Mouse (Mus musculus) limb, embryonic 14.5 days (tissue): Measurements from ENCODE around the gene Hist1h2bj. TPM values are rescaled to one million over a fixed set of nuclear protein-coding genes. Genes with fewer than 3 reads are reported as not detected.

Experiments
- ATAC-seq: fragments of 200-750 bp; cut with Nextera tagmentation; 2 replicates; pipeline ENCODE4 v1.8.0; 2017; ENCODE audit warnings: low read depth, moderate number of reproducible peaks, moderate TSS enrichment; ENCODE audit not compliant: low FRiP score
- DNase-seq: peaks from one replicate; pipeline ENCODE4 v3.0.0-alpha.2; 2015; ENCODE audit warnings: low spot score
- H3K27ac ChIP-seq: fragments of 300-500 bp; sonication (generic); replicated peaks from 2 replicates; pipeline ENCODE4 v1.5.1; 2014; ENCODE audit warnings: low read depth, mild to moderate bottlenecking, low read length, moderate library complexity, mixed read lengths
- H3K27me3 ChIP-seq: fragments of 300-500 bp; sonication (generic); 2 replicates; pipeline ENCODE4 v1.6.1; 2014; ENCODE audit warnings: low read length, mixed read lengths; ENCODE audit not compliant: control insufficient read depth, insufficient read depth
- H3K36me3 ChIP-seq: fragments of 300-500 bp; sonication (generic); 2 replicates; pipeline ENCODE4 v1.6.1; 2014; ENCODE audit warnings: mild to moderate bottlenecking, low read length, moderate library complexity, mixed read lengths; ENCODE audit not compliant: control insufficient read depth, insufficient read depth
- H3K4me1 ChIP-seq: fragments of 300-500 bp; sonication (generic); 2 replicates; pipeline ENCODE4 v1.6.1; 2014; ENCODE audit warnings: antibody characterized with exemption, low read length, mixed read lengths; ENCODE audit not compliant: control insufficient read depth, insufficient read depth
- H3K4me2 ChIP-seq: fragments of 300-500 bp; sonication (generic); replicated peaks from 2 replicates; pipeline ENCODE4 v1.6.1; 2014; ENCODE audit warnings: low read depth, mild to moderate bottlenecking, low read length, moderate library complexity; ENCODE audit not compliant: severe bottlenecking
- H3K4me3 ChIP-seq: fragments of 300-500 bp; sonication (generic); replicated peaks from 2 replicates; pipeline ENCODE4 v1.5.1; 2014; ENCODE audit warnings: low read length
- H3K9ac ChIP-seq: fragments of 300-500 bp; sonication (generic); 2 replicates; pipeline ENCODE4 v1.6.1; 2014; ENCODE audit warnings: mild to moderate bottlenecking, low read depth, low read length, moderate library complexity; ENCODE audit not compliant: severe bottlenecking
- H3K9me3 ChIP-seq: fragments of 300-500 bp; sonication (generic); 2 replicates; pipeline ENCODE4 v1.6.1; 2016; ENCODE audit warnings: low read length; ENCODE audit not compliant: control insufficient read depth
- POLR2A ChIP-seq: fragments of 200-500 bp; IDR thresholded peaks from 2 replicates; pipeline ENCODE4 v1.8.0; 2012; ENCODE audit warnings: inconsistent platforms, mild to moderate bottlenecking, moderate library complexity, borderline replicate concordance; ENCODE audit not compliant: insufficient read depth, insufficient read length; ENCODE audit errors: extremely low read depth
- WGBS: fragments of 180-500 bp; shearing (Covaris S2); extraction: QIAGEN DNeasy Blood & Tissue Kit; methylation state at CpG from one replicate; pipeline ENCODE4 v1.1.7; 2014; 5-methylcytosine and 5-hydroxymethylcytosine counted together
- polyA plus RNA-seq, 2 experiments: library from polyadenylated mRNA; depleted of rRNA in 1 of 2; stranded (reverse) in 1 of 2; unstranded in 1 of 2; fragments of >200 nt; fragmentation: Nextera tagmentation in 1 of 2; extraction: Ambion mirVana in 1 of 2; gene quantifications; 2 replicates each; pipeline versions ENCODE4 v1.2.1 to v1.2.3; 2012 to 2014

Hist1h2bj gene
- polyA plus RNA-seq, 2 experiments: 10.3 to 20.7 TPM

DNA sequence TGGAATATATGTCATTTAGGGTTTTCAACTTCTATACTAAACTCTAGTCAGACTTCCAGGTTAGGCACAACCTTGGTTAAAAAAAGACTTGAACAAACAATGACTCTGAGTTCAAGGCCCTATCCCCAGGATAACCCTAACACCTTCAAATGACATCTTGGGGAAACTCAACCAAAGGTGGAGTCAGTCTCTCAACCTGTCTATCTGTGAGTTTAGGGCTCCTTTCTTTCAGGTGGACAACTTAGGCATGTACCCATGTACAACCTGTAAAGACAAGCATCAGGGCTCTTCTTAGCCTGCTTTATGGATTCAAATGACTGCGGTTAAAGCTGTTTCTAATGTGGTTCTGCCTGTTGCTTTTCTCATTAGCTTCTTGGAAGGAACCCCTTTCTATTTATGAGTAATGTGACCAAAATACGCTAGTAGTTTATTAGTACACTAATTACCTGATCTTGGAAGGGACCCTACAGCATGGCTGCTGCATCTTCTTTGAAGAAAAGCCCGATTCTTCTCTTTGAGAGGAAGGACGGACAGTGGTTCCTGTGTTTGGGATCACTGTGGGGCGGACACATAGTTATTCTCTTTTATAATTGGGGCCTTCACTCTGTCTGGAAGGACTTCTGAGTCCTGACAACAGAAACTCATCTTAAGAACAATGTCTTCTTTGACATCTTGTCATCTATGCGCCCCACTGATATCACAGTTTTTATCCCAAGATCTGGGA is 1.6 kb downstream of the Hist1h2bj start:
- no peaks in the 10 kb centered on the region for H3K27me3 ChIP-seq
- H3K9ac ChIP-seq: no peak overlapping the region
- no peak overlapping the region for H3K27ac ChIP-seq
- DNase-seq (no peak), ATAC-seq (no peak)
- 84% methylated on average over 6 of the region's 6 CpGs for WGBS
- H3K9me3 ChIP-seq: no peaks in the 10 kb centered on the region
- H3K4me2 ChIP-seq: peak overlapping the region; percentile 44; the same call in 1 of the 2 replicates
- peak overlapping the region; percentile 30 for H3K4me3 ChIP-seq
- no peaks in the 10 kb centered on the region for H3K36me3 ChIP-seq
- H3K4me1 ChIP-seq: peaks cover 18% of the 10 kb centered on the region
- TF ChIP-seq POLR2A: no peak

DNA sequence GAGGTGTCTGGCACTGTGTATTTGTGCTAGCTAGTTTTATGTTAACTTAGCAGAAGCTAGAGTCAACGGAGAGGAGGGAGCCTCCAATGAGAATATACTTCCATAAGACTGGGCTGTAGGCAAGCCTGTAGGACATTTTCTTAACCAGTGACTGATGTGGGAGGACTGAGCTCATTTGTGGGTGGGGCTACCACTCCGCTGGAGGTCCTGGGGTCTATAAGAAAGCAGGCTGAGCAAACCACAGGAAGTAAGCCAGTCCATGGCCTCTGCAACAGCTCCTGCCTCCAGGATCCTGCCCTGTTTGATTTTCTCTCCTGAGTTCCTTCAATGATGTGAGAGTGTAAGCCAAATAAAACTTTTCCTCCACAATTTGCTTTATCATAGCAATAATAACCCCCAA is 2.3 kb downstream of the Hist1h2bj start:
- TF ChIP-seq POLR2A: no peak
- WGBS: 53% methylated on average over 2 of the region's 2 CpGs
- no peak for DNase-seq

DNA sequence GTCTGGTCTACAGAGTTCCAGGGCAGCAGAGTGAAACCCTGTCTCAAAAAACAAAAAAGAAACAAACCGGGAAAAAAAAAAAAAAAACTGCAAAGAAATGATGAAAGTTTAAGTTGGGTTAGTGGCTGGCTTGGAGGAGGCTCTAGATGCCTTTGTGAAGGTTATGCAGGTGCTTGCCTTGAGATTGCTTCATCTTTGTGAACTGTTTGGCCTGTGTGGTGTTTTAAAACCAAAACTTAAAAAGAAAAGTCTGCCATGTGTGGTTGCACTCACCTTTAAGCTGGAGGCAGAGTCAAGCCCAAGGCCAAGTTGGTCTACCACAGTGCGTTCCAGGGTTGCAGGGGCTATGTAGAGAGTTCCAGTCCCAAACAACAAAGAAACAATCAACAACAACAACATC is 6.0 kb downstream of the Hist1h2bj start:
- Histone ChIP-seq H3K9ac (no peak overlapping the region), H3K4me2 (no peak overlapping the region), H3K27ac (no peak overlapping the region), H3K27me3 (no peaks in the 10 kb centered on the region), H3K4me1 (peaks cover 9% of the 10 kb centered on the region; the same call in 1 of the 2 replicates), H3K4me3 (no peak overlapping the region), H3K36me3 (no peaks in the 10 kb centered on the region), H3K9me3 (no peaks in the 10 kb centered on the region)
- no peak for DNase-seq
- no peak for TF ChIP-seq POLR2A
- no peak for ATAC-seq
- 85% methylated on average over 2 of the region's 2 CpGs for WGBS

More for the DNA sequence above, 2.3 kb downstream of the Hist1h2bj start:
- no peak overlapping the region for H3K4me2 ChIP-seq
- no peak for ATAC-seq
- no peaks in the 10 kb centered on the region for H3K9me3 ChIP-seq
- no peak overlapping the region for H3K4me3 ChIP-seq
- no peak overlapping the region for H3K27ac ChIP-seq
- no peaks in the 10 kb centered on the region for H3K27me3 ChIP-seq
- H3K4me1 ChIP-seq: peaks cover 14% of the 10 kb centered on the region; the same call in 1 of the 2 replicates
- no peaks in the 10 kb centered on the region for H3K36me3 ChIP-seq
- H3K9ac ChIP-seq: no peak overlapping the region

DNA sequence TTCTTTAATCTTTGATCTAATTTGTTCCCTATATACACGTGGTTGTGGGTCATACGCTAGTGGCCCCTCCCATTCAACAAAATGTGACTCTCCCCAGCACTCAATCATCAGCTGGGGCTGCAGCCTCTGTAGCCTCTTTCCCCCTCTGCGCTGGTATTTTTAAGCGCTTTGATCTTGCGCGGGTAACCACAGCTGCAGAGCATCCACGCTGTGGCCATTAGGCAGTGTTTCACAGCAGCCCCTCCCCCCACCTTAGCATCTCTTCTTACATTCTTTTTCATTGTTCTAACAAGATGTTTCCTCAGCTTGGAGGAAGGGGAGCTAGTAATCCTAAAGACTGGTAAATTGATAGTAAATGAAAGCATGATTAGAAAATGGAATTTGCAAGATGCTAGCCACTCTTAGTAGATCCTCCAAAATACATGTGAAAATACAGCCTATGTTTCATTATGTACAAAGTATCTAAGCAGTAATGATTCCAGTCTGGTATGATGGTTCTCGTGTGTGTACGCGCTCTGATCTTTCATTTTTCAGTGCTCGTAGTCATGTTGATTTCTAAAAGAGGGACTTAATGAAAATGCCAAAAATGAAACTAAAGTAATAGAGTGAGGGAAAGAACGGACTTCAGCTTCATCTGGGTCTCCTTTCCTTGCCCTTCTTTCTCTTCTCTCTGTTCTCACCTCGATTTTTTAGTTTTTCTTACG is 6.9 kb downstream of the Hist1h2bj start:
- Histone ChIP-seq H3K27ac (peak overlapping the region; percentile 79), H3K27me3 (no peaks in the 10 kb centered on the region), H3K36me3 (no peaks in the 10 kb centered on the region), H3K4me1 (0 out of 2 replicates have a peak, but pooled peaks cover 3% of the 10 kb centered on the region), H3K4me2 (peak overlapping the region; percentile 59), H3K9me3 (no peaks in the 10 kb centered on the region), H3K9ac (peak overlapping the region; percentile 50), H3K4me3 (peak overlapping the region; percentile 46)
- ATAC-seq (peak; percentile 24), DNase-seq (peak; percentile 81)
- no peak for TF ChIP-seq POLR2A
- under 1% methylated on average over 14 of the region's 14 CpGs for WGBS

DNA sequence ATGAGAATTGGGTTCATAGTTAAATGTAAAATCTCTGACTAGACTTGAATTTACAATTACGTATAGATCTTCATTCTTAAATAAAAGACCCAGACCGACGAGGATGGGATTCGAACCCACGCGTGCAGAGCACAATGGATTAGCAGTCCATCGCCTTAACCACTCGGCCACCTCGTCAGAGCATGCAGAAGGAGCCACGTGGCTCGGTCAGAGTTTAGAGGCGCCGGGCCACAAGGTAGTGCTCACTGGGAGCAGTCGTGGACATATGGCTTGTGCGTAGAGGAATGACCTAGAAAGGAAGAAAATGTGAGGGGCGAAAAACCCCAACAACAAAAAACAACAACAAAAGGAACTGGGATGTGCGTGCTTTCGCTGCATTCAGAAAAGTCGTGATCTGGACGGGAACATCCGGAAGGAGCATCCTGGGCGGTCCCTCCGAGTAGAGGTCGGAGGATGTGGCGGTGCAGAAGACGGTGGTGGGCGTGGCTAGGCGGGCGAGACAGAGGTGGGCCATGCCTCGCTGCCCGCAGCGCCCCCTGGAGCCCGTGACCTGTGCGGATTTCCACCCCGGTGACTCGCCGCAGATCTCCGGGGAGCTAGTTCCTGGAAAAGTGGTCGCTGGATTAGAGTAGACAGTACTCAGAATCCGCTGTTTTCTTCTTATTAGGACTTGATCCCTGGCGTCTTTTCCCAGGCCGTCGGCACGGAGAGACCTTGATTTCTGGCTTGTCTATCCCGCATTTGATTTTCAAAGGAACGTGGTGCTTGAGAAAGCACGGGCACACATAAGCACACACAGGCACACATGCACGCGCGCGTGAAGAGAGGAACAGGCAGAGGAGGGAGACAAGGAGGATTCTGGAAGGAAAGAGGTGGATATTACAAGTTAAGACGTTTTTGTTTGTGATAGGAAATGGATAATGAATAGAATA is 7.8 kb downstream of the Hist1h2bj start:
- peak overlapping the region; percentile 46 for H3K4me3 ChIP-seq
- 0 out of 2 replicates have a peak, but pooled peaks have one; percentile 12 for TF ChIP-seq POLR2A
- peak overlapping the region; percentile 79 for H3K27ac ChIP-seq
- no peaks in the 10 kb centered on the region for H3K27me3 ChIP-seq
- H3K36me3 ChIP-seq: no peaks in the 10 kb centered on the region
- peak; percentile 93 for ATAC-seq
- H3K9ac ChIP-seq: peak overlapping the region; percentile 50
- no peaks in the 10 kb centered on the region for H3K9me3 ChIP-seq
- 0 out of 2 replicates have a peak, but pooled peaks cover 3% of the 10 kb centered on the region for H3K4me1 ChIP-seq
- WGBS: under 1% methylated on average over 52 of the region's 52 CpGs
- DNase-seq: peak; percentile 91
- H3K4me2 ChIP-seq: peak overlapping the region; percentile 59
